Mouse (Mus musculus) lung, adult 2 months (tissue): ENCODE measurements around the gene Spock2. TPM values are rescaled to one million over a fixed set of nuclear protein-coding genes. Genes with fewer than 3 reads are reported as not detected.
"Not testable (repeated sequence)": the region's sequence is repeated elsewhere in the genome, so short reads cannot be mapped to it uniquely, and the experiment has no call there.

Experiments
- DNase-seq: peaks from one replicate; pipeline ENCODE4 v3.0.0; 2022
- H3K4me1 ChIP-seq: fragments of 200-500 bp; 2 replicates; pipeline ENCODE4 v1.6.1; 2011; ENCODE audit warnings: low read length; ENCODE audit not compliant: control insufficient read depth, insufficient read depth
- H3K4me3 ChIP-seq: fragments of 200-500 bp; replicated peaks from 2 replicates; pipeline ENCODE3; 2011; ENCODE audit warnings: low read depth, mild to moderate bottlenecking, control low read depth, low read length; ENCODE audit errors: extremely low read depth
- CTCF ChIP-seq: fragments of 200-500 bp; IDR thresholded peaks from 2 replicates; pipeline ENCODE4 v1.5.1; 2011; ENCODE audit warnings: mild to moderate bottlenecking, low read length, control low read depth; ENCODE audit not compliant: insufficient read depth
- POLR2A ChIP-seq: fragments of 200-500 bp; IDR thresholded peaks from 2 replicates; pipeline ENCODE4 v1.6.1; 2011; ENCODE audit warnings: low read depth, mild to moderate bottlenecking, control low read depth, low read length, borderline replicate concordance; ENCODE audit errors: extremely low read depth
- WGBS: fragments of 180-500 bp; shearing (Covaris S2); methylation state at CpG from one replicate; pipeline ENCODE4 v1.1.7; 2018; 5-methylcytosine and 5-hydroxymethylcytosine counted together
- polyA plus RNA-seq: library from polyadenylated mRNA; depleted of rRNA; stranded (reverse); fragments of >200 nt; gene quantifications from 2 replicates; pipeline ENCODE4 v1.2.3, GENCODE M21; 2012

The Spock2 gene
- polyA plus RNA-seq, 1 experiment, result 143 TPM

DNA sequence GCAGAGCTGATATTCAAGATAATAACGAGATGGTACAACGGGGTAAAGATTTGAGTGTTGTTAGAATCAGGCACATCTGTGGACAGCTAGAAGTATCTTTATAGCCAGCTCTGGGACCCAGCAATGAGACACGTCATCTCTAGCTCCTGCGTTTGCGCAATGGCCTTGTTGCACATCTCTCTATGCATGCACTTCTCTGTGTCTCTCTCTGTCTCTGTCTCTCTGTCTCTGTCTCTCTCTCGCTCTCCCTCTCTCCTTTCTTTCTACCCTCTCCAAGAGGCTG, 56.9 kb downstream of the Spock2 start:
- TF ChIP-seq CTCF, result no peak
- TF ChIP-seq POLR2A, result no peak
- WGBS, result 89% methylated on average over 6 of the region's 6 CpGs
- no peak for DNase-seq
- H3K4me3 ChIP-seq, result no peak overlapping the region
- H3K4me1 ChIP-seq, result no peaks in the 10 kb centered on the region

DNA sequence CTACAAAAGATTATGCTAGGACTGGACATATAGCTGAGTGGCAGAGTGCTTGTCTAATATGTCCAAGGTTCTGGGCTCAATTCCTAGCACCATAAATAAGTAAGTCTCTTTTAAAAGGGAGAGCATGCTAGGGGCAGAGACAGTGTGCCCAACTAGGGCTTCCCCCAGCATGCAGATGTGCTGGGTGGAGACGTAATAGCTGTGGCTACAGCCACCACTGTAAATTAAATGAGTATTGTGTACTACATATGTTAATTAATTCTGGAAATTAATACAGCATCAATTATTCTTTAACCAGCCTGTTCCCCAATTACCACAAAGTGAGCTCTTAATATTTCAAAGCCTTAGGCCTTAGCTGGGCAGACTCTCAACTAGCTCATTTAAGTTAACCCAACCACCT, 58.9 kb downstream of the Spock2 start:
- 100% methylated on average over 1 of the region's 1 CpGs for WGBS

DNA sequence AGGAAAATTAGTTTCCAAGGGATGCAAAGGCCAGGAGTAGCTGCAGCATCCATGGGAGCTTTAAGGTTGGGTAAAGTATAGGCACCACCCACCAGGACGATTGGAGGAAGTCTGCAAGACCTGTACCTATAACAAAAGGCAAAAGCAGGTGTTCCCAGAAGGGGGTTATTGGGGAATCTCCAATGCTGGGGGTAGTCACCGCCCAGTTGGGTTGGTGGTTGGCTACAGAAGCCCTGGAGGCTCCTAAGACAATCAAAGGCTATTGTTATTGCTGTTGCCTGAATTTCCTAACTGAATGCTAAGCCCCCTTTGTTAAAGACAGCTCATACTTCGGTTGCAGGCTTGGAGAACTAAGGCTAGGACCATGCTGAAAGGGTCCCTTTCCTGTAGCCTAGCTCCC, 60.0 kb downstream of the Spock2 start:
- TF ChIP-seq POLR2A (no peak), CTCF (no peak)
- WGBS, result 52% methylated on average over 3 of the region's 3 CpGs
- Histone ChIP-seq H3K4me3 (no peak overlapping the region), H3K4me1 (no peaks in the 10 kb centered on the region)
- no peak for DNase-seq

More for the DNA sequence above, 58.9 kb downstream of the Spock2 start:
- TF ChIP-seq CTCF, result no peak
- no peak for TF ChIP-seq POLR2A
- H3K4me3 ChIP-seq, result no peak overlapping the region
- DNase-seq, result no peak
- no peaks in the 10 kb centered on the region for H3K4me1 ChIP-seq

DNA sequence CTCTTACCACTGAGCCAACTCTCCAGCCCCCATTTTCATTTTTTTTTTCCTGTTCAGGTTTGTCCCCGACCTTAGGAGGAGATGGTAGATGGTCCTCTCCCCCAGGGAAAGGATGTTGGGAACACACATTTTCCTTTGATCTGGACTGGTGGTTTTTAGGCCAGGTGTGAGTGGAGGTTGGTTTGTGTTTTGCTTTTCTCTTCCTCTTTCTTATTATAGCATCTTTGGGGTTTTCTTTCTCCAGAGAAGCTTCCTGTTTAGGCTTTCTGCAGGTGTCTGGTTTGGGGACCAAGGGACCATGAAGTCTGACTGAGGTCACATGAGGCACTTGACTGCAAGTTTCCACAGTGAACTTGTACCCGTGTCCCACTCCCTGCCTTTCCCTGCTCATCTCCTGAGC, 62.3 kb downstream of the Spock2 start:
- DNase-seq, result no peak
- TF ChIP-seq CTCF (no peak), POLR2A (no peak)
- WGBS, result 63% methylated on average over 2 of the region's 2 CpGs

DNA sequence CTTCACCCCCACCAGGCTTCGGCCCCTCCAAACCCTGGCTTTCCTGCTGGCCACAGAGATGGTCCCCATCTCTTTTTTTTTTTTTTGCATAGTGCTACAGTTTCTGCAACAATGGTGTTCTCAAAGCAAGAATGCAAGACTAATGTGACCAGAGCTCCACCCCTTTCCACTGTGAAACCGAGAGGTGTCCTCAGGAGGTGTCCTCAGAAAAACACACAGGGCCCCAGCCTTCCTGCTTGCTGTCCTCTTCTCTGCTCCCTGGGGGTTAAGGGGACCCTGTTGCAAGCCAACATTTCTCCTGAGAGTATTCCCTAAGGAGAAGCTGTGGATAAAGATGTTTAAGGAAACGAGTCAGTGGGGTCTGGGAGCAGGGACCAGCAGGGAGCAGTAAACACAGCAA, 62.9 kb downstream of the Spock2 start:
- Histone ChIP-seq H3K4me1 (no peaks in the 10 kb centered on the region), H3K4me3 (no peak overlapping the region)
- DNase-seq, result no peak
- TF ChIP-seq CTCF (no peak), POLR2A (no peak)
- 54% methylated on average over 3 of the region's 3 CpGs for WGBS

More for the DNA sequence above, 62.3 kb downstream of the Spock2 start:
- no peak overlapping the region for H3K4me3 ChIP-seq
- H3K4me1 ChIP-seq, result no peaks in the 10 kb centered on the region

DNA sequence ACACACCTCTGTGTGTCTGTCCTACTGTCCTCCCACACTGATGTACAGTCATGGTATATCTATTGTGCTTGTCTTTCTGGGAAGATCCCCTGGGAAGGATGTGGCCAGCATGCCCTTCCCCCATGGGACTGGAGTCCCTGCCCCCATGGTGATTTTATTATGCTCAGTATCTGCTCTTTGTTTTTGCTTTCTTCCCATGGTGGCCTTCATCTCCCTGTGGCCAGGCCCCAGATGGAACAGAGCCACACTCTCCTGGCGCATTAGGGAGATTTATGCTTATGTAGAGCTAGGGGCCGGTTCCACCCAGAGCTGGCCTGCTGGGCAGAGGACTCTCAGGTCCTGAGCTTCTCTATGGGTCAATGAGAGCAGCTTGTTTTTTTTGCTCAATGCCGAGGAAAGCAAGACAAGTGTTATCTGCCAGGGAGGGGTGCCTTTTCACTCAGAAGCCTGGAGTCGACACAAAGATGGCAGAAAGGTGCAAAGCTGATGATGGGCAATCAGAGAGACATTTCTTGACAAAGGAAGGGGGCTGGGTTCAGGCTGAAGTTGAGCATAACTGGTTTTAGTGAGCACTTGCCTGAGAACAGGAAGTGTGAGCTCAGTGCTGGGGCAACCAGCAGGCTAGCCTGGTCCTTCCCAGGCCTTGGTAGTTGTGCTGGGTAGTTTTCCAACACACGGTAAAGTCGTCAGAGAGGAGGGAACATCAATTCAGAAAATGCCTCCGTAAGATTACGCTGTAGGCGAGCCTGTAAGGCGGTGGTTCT, 64.5 kb downstream of the Spock2 start:
- no peak for TF ChIP-seq POLR2A
- TF ChIP-seq CTCF, result no peak
- WGBS, result 77% methylated on average over 10 of the region's 10 CpGs
- no peak for DNase-seq
- Histone ChIP-seq H3K4me1 (no peaks in the 10 kb centered on the region), H3K4me3 (no peak overlapping the region)

DNA sequence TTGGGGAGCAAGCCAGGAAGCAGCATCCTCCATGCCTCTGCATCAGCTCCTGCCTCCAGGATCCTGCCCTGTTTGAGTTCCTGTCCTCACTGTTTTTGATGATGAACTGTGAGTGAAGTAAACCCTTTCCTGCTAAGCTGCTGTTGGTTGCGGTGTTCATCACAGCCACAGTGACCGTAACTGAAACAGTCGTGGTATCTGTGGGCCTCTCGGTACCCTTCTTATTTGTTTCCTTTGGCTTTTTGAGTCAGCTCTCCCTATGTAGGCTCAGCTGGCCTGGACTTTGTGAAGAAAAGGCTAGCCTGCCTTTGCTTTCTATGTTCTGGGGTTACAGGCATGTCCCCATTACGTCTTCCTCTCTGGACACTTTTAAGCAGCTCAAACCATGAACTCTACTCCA, 65.3 kb downstream of the Spock2 start:
- no peak for DNase-seq
- TF ChIP-seq POLR2A, result no peak
- no peak for TF ChIP-seq CTCF
- WGBS, result 90% methylated on average over 5 of the region's 5 CpGs

DNA sequence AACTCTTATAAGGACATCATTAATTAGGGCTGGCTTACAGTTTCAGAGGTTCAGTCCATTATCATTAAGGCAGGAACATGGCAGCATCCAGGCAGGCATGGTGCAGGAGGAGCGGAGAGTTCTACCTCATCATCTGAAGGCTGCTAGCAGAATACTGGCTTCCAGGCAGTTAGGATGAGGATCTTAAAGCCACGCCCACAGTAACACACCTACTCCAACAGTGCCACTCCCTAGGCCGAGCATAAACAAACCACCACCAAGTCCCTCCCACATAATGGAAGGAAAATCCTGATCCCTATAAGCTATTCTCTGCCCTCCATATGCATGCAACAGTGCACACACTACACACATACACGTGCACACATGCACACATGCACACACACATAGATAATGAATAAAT, 66.3 kb downstream of the Spock2 start:
- Histone ChIP-seq H3K4me3 (no peak overlapping the region), H3K4me1 (no peaks in the 10 kb centered on the region)
- TF ChIP-seq POLR2A, result no peak
- TF ChIP-seq CTCF, result no peak
- DNase-seq, result no peak
- WGBS, result 83% methylated on average over 4 of the region's 4 CpGs

More for the DNA sequence above, 65.3 kb downstream of the Spock2 start:
- no peak overlapping the region for H3K4me3 ChIP-seq
- no peaks in the 10 kb centered on the region for H3K4me1 ChIP-seq

DNA sequence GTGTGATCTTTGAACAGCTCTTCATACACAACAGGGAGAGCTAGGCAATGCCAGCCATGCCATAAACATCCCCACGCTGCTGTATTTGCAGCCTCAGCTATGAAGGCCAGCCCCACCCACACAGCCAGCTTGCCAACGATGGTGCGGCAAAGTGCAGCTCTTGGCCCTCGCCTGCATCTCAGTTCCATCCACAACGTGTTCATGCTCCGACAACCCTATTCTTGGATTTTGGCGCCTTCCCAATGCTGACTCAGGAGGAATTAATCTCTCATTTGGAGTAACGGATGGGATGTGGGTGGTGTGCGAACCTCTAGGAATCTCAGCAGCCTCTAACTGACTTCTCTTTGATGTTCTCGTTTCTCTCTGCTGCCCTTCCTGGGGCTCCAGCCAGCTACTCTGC, 67.0 kb downstream of the Spock2 start:
- DNase-seq, result no peak
- Histone ChIP-seq H3K4me1 (no peaks in the 10 kb centered on the region), H3K4me3 (no peak overlapping the region)
- WGBS, result 57% methylated on average over 10 of the region's 10 CpGs
- TF ChIP-seq CTCF, result no peak
- TF ChIP-seq POLR2A, result no peak

DNA sequence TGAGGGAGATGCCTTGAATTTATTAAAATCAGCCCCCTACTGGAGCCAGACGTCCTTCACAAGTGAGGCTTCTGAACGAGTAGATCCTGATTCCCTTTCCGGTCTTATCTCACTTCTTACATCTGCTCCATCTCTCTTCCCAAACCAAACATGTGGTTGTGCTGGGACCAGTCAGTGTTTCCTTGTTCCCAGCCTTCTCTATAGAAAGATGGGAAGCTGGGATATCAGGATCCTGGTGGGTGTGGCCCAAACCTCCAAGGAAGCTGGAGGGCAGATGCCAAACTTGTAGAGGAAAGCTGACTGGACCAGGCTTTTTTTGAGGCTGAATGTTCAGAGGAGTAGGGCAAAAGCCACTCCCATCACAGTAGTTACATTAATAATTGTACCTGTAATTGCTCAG, 68.5 kb downstream of the Spock2 start:
- no peak for DNase-seq
- Histone ChIP-seq H3K4me1 (no peaks in the 10 kb centered on the region), H3K4me3 (no peak overlapping the region)
- WGBS, result 54% methylated on average over 3 of the region's 3 CpGs
- TF ChIP-seq POLR2A (no peak), CTCF (no peak)

DNA sequence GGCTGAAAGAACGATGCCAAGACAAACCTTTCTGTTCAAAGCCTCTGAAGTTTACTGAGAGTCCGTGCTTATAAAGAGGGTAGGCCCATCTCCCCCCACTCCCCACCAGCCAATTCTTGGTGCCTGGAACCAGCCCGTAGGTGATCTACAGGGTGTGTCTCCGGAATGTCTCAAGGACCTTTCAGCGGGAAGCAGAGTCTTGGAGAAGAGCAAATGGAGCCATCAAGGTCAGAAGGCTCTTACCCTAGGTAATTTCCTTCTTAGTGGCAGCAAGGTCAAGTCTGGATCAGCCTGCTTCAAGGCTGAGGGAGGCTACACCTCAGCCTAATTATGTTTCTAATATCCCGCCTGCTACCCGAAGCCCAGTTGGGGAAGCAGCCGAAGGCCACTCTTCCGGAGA, 69.3 kb downstream of the Spock2 start:
- WGBS, result 91% methylated on average over 9 of the region's 9 CpGs
- not testable (repeated sequence) for DNase-seq, H3K4me1 ChIP-seq, H3K4me3 ChIP-seq
